Mouse (Mus musculus) brain, embryonic 14.5 days (tissue): Measurements from ENCODE around the gene Pi4k2b.

Experiments
- CTCF ChIP-seq: fragments of 200-500 bp; IDR thresholded peaks from 2 replicates; pipeline ENCODE4 v1.5.1; 2012; ENCODE audit warnings: inconsistent platforms, mild to moderate bottlenecking, moderate library complexity, borderline replicate concordance; ENCODE audit not compliant: insufficient read depth, insufficient read length; ENCODE audit errors: extremely low read depth
- POLR2A ChIP-seq: fragments of 200-500 bp; IDR thresholded peaks from 2 replicates; pipeline ENCODE4 v1.6.1; 2012; ENCODE audit warnings: mild to moderate bottlenecking, inconsistent platforms, borderline replicate concordance; ENCODE audit not compliant: poor library complexity, insufficient read depth, insufficient read length, severe bottlenecking; ENCODE audit errors: extremely low read depth

DNA sequence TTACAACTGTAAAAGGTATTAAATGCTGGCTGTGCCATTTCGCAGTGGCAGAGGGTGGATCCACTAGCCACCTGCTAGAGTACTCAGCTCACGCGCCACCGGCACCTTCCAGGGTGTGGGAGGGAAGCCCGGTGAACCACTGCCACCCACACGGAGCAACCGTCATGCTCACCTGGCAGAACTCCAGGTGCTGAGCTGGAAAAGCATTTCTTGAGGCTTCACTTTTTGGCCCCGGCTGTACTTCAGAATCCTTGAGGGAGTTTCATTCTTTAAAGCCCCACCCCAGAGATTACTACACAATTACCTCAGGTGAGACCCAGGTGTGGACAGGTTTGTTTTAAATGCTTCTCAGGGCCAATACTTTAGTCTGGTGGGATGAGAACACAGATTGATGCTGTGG lies 20.4 kb upstream of the Pi4k2b start:
- TF ChIP-seq CTCF (no peak), POLR2A (no peak)
